Mouse (Mus musculus) hindbrain, embryonic 14.5 days (tissue): ENCODE measurements at regions not wholly inside any gene's neighbourhood (a gene's known extent, or its start where the extent isn't known, plus 50 kb on each side); places are given as distances from the start of the nearest gene placed in this dataset.
A peak's percentile ranks its signal among the peaks of the same experiment; 100 is the strongest.

Source experiments
- ATAC-seq: fragments of 200-750 bp; cut with Nextera tagmentation; 2 replicates; pipeline ENCODE4 v1.8.0; 2017; ENCODE audit warnings: moderate number of reproducible peaks, mild to moderate bottlenecking, moderate TSS enrichment, moderate library complexity; ENCODE audit not compliant: low FRiP score
- DNase-seq: peaks from one replicate; pipeline ENCODE4 v3.0.0-alpha.2; 2015; ENCODE audit warnings: low spot score
- H3K27ac ChIP-seq: fragments of 300-500 bp; sonication (generic); 2 replicates; pipeline ENCODE4 v1.5.1; 2014; ENCODE audit warnings: mild to moderate bottlenecking, moderate library complexity
- H3K27me3 ChIP-seq: fragments of 300-500 bp; sonication (generic); 2 replicates; pipeline ENCODE4 v1.6.1; 2014; ENCODE audit warnings: mild to moderate bottlenecking, low read length, mixed read lengths; ENCODE audit not compliant: control insufficient read depth, insufficient read depth
- H3K36me3 ChIP-seq: fragments of 300-500 bp; sonication (generic); replicated peaks from 2 replicates; pipeline ENCODE4 v1.6.1; 2014; ENCODE audit not compliant: control insufficient read depth, insufficient read depth
- H3K4me1 ChIP-seq: fragments of 300-500 bp; sonication (generic); replicated peaks from 2 replicates; pipeline ENCODE4 v1.6.1; 2014; ENCODE audit warnings: antibody characterized with exemption, low read length, mixed read lengths; ENCODE audit not compliant: control insufficient read depth, insufficient read depth
- H3K4me2 ChIP-seq: fragments of 300-500 bp; sonication (generic); replicated peaks from 2 replicates; pipeline ENCODE4 v1.6.1; 2014; ENCODE audit warnings: mild to moderate bottlenecking, moderate library complexity
- H3K4me3 ChIP-seq: fragments of 300-500 bp; sonication (generic); replicated peaks from 2 replicates; pipeline ENCODE4 v1.5.1; 2014; ENCODE audit warnings: mild to moderate bottlenecking, low read length
- H3K9ac ChIP-seq: fragments of 300-500 bp; sonication (generic); 2 replicates; pipeline ENCODE4 v1.6.1; 2014
- H3K9me3 ChIP-seq: fragments of 300-500 bp; sonication (generic); 2 replicates; pipeline ENCODE4 v1.6.1; 2016; ENCODE audit warnings: low read length; ENCODE audit not compliant: control insufficient read depth
- WGBS: fragments of 180-500 bp; shearing (Covaris S2); extraction: QIAGEN DNeasy Blood & Tissue Kit; methylation state at CpG from one replicate; pipeline ENCODE4 v1.1.7; 2014; 5-methylcytosine and 5-hydroxymethylcytosine counted together

GRCm38 (mm10) chr3:51019650-51020346 is 204.4 kb upstream of the Noct start:
- Histone ChIP-seq H3K27ac (peak overlapping the region; percentile 58; the same call in 1 of the 2 replicates), H3K4me1 (no peaks in the 10 kb centered on the region), H3K4me3 (no peak overlapping the region), H3K27me3 (no peaks in the 10 kb centered on the region), H3K4me2 (no peak overlapping the region), H3K9me3 (no peaks in the 10 kb centered on the region), H3K9ac (no peak overlapping the region), H3K36me3 (no peaks in the 10 kb centered on the region)
- WGBS = 54% methylated on average over 10 of the region's 10 CpGs
- peak; percentile 73; the same call in 1 of the 2 replicates for ATAC-seq
- no peak for DNase-seq

- no peak overlapping the region for H3K9ac ChIP-seq
- H3K4me1 ChIP-seq = no peaks in the 10 kb centered on the region
- H3K4me3 ChIP-seq = no peak overlapping the region
- DNase-seq = no peak
- no peak for ATAC-seq
- no peaks in the 10 kb centered on the region for H3K36me3 ChIP-seq
- H3K4me2 ChIP-seq = no peak overlapping the region
- no peaks in the 10 kb centered on the region for H3K9me3 ChIP-seq
- no peak overlapping the region for H3K27ac ChIP-seq
- no peaks in the 10 kb centered on the region for H3K27me3 ChIP-seq
- WGBS = 15% methylated on average over 6 of the region's 6 CpGs
Measured at GRCm38 (mm10) chr3:51024655-51025054, 199.6 kb upstream of the Noct start.

GRCm38 (mm10) chr3:51031821-51032220 is 192.4 kb upstream of the Noct start:
- Histone ChIP-seq H3K36me3 (no peaks in the 10 kb centered on the region), H3K9ac (no peak overlapping the region), H3K4me2 (no peak overlapping the region), H3K27ac (no peak overlapping the region), H3K4me1 (no peaks in the 10 kb centered on the region; the same call in 1 of the 2 replicates), H3K27me3 (no peaks in the 10 kb centered on the region), H3K4me3 (no peak overlapping the region), H3K9me3 (no peaks in the 10 kb centered on the region)
- 78% methylated on average over 8 of the region's 8 CpGs for WGBS
- ATAC-seq (no peak), DNase-seq (no peak)

GRCm38 (mm10) chr3:51033292-51033691 is 191.0 kb upstream of the Noct start:
- H3K9me3 ChIP-seq = no peaks in the 10 kb centered on the region
- no peak for DNase-seq
- H3K9ac ChIP-seq = no peak overlapping the region
- H3K27me3 ChIP-seq = no peaks in the 10 kb centered on the region
- H3K4me2 ChIP-seq = no peak overlapping the region
- no peaks in the 10 kb centered on the region; the same call in 1 of the 2 replicates for H3K4me1 ChIP-seq
- WGBS = 87% methylated on average over 2 of the region's 2 CpGs
- no peak overlapping the region for H3K4me3 ChIP-seq
- ATAC-seq = no peak
- H3K36me3 ChIP-seq = no peaks in the 10 kb centered on the region
- H3K27ac ChIP-seq = no peak overlapping the region

GRCm38 (mm10) chr3:51036700-51037306 is 187.4 kb upstream of the Noct start:
- H3K36me3 ChIP-seq = no peaks in the 10 kb centered on the region
- H3K27ac ChIP-seq = no peak overlapping the region
- DNase-seq = peak; percentile 36
- peak; percentile 21; the same call in 1 of the 2 replicates for ATAC-seq
- H3K4me1 ChIP-seq = no peaks in the 10 kb centered on the region; the same call in 1 of the 2 replicates
- H3K27me3 ChIP-seq = no peaks in the 10 kb centered on the region
- no peak overlapping the region for H3K4me2 ChIP-seq
- no peaks in the 10 kb centered on the region for H3K9me3 ChIP-seq
- H3K4me3 ChIP-seq = no peak overlapping the region
- H3K9ac ChIP-seq = no peak overlapping the region
- WGBS = 40% methylated on average over 17 of the region's 17 CpGs

- Histone ChIP-seq H3K27me3 (no peaks in the 10 kb centered on the region), H3K36me3 (no peaks in the 10 kb centered on the region), H3K4me3 (no peak overlapping the region), H3K4me1 (no peaks in the 10 kb centered on the region), H3K4me2 (peak overlapping the region; percentile 17), H3K9me3 (no peaks in the 10 kb centered on the region), H3K27ac (no peak overlapping the region), H3K9ac (no peak overlapping the region)
- WGBS = 27% methylated on average over 17 of the region's 17 CpGs
- ATAC-seq (no peak), DNase-seq (peak; percentile 32)
Measured at GRCm38 (mm10) chr3:51042223-51042846, 181.9 kb upstream of the Noct start.

- no peak overlapping the region for H3K27ac ChIP-seq
- no peak for DNase-seq
- no peak overlapping the region for H3K4me2 ChIP-seq
- H3K4me1 ChIP-seq = no peaks in the 10 kb centered on the region
- H3K9ac ChIP-seq = no peak overlapping the region
- H3K36me3 ChIP-seq = no peaks in the 10 kb centered on the region
- no peak overlapping the region for H3K4me3 ChIP-seq
- H3K9me3 ChIP-seq = no peaks in the 10 kb centered on the region
- whole genome bisulfite sequencing = 95% methylated on average over 3 of the region's 3 CpGs
- ATAC-seq = no peak
- no peaks in the 10 kb centered on the region for H3K27me3 ChIP-seq
Measured at GRCm38 (mm10) chr3:51048739-51049138, 175.5 kb upstream of the Noct start.

- no peak overlapping the region for H3K4me3 ChIP-seq
- no peaks in the 10 kb centered on the region for H3K9me3 ChIP-seq
- no peak overlapping the region for H3K9ac ChIP-seq
- no peaks in the 10 kb centered on the region for H3K36me3 ChIP-seq
- DNase-seq (no peak), ATAC-seq (no peak)
- no peaks in the 10 kb centered on the region for H3K27me3 ChIP-seq
- no peak overlapping the region for H3K27ac ChIP-seq
- no peaks in the 10 kb centered on the region for H3K4me1 ChIP-seq
- H3K4me2 ChIP-seq = no peak overlapping the region
- 91% methylated on average over 1 of the region's 1 CpGs for WGBS
Measured at GRCm38 (mm10) chr3:51050156-51050555, 174.1 kb upstream of the Noct start.

- ATAC-seq = no peak
- WGBS = 86% methylated on average over 8 of the region's 8 CpGs
Measured at GRCm38 (mm10) chr3:51055004-51055403, 169.2 kb upstream of the Noct start.

More at GRCm38 (mm10) chr3:51055004-51055403, 169.2 kb upstream of the Noct start:
- no peaks in the 10 kb centered on the region for H3K4me1 ChIP-seq
- H3K4me2 ChIP-seq = no peak overlapping the region
- H3K27me3 ChIP-seq = no peaks in the 10 kb centered on the region
- H3K36me3 ChIP-seq = no peaks in the 10 kb centered on the region
- H3K9ac ChIP-seq = no peak overlapping the region
- H3K9me3 ChIP-seq = no peaks in the 10 kb centered on the region
- DNase-seq = no peak
- H3K27ac ChIP-seq = no peak overlapping the region
- no peak overlapping the region for H3K4me3 ChIP-seq
